7 mouse cellular contexts compared by ENCODE assay signal in genomic region chr9:119101992-119102782, GRCm38 (mm10). TPM values are rescaled to one million over a fixed set of nuclear protein-coding genes. Genes with fewer than 3 reads are reported as not detected.
DNase-seq lines count a peak whose midpoint lies in the region; ATAC-seq and TF ChIP-seq lines count a peak whose summit lies in the region.

TSS of gene Dlec1 (plus strand) at chr9:119102478.

- H3K36me3 ChIP-seq in intestine, embryonic 14.5 days (ENCODE audit: control insufficient read depth, insufficient read depth, low read length), result no peaks in the 10 kb centered on the region

- TF ChIP-seq CTCF in cortical plate, adult 2 months (IDR thresholded peaks at IDR 0.05; ENCODE audit: extremely low read depth, insufficient read depth, low read length), result 0 out of 2 replicates have a peak, but pooled peaks have one; percentile 15

- peak; percentile 62 for TF ChIP-seq POLR2A in cortical plate, adult 2 months (IDR thresholded peaks at IDR 0.05; ENCODE audit: extremely low read depth, insufficient read depth, low read length)

- 3% methylated on average over 44 of the region's 44 CpGs for WGBS in intestine, embryonic 14.5 days

- no peak within 1 kb of the TSS for H3K27ac ChIP-seq in cortical plate, adult 2 months (ENCODE audit: insufficient read depth, low read length)
- 0 out of 2 replicates have a peak within 1 kb of the TSS, but pooled peaks have one; percentile 24 for H3K27ac ChIP-seq in intestine, embryonic 14.5 days (ENCODE audit: low read depth)

- DNase-seq in adipocyte (ENCODE audit: low spot score), result peak; percentile 88
- DNase-seq in gastrocnemius, postnatal 25 days, result peak; percentile 58
- peak; percentile 82 for DNase-seq in intestine, embryonic 14.5 days (ENCODE audit: low spot score)
- DNase-seq in left cerebral cortex, adult 9 months (ENCODE audit: low spot score in 2 of 2), result peak; percentile 69 to 80
- peak; percentile 64 to 86 for DNase-seq in right cerebral cortex, postnatal 36 days (ENCODE audit: low spot score in 2 of 2)

- H3K9ac ChIP-seq in intestine, embryonic 14.5 days (ENCODE audit: low read length), result peak within 1 kb of the TSS; percentile 21; the same call in 1 of the 2 replicates

- H3K9me3 ChIP-seq in intestine, embryonic 14.5 days (ENCODE audit: control insufficient read depth, low read length), result no peaks in the 10 kb centered on the region

- H3K27me3 ChIP-seq in intestine, embryonic 14.5 days (replicated peaks; ENCODE audit: control insufficient read depth, insufficient read depth, low read length), result 0 out of 2 replicates have a peak, but pooled peaks cover 7% of the 10 kb centered on the region

- peak within 1 kb of the TSS; percentile 65 for H3K4me2 ChIP-seq in intestine, embryonic 14.5 days (ENCODE audit: low read length)

- H3K4me3 ChIP-seq in cortical plate, adult 2 months (ENCODE audit: insufficient read depth, low read length), result peak within 1 kb of the TSS; percentile 53
- H3K4me3 ChIP-seq in intestine, embryonic 14.5 days (ENCODE audit: low read depth, low read length), result peak within 1 kb of the TSS; percentile 53

- peak; percentile 85 for ATAC-seq in intestine, embryonic 14.5 days (replicated peaks; ENCODE audit: low FRiP score, low TSS enrichment, low read depth)
- peak; percentile 93 for ATAC-seq in megakaryocyte, adult 5-6 weeks (ENCODE audit: poor library complexity, severe bottlenecking)

- H3K4me1 ChIP-seq in cortical plate, adult 2 months (ENCODE audit: control insufficient read depth, insufficient read depth, low read length), result peaks cover 2% of the 10 kb centered on the region; the same call in 1 of the 2 replicates
- no peaks in the 10 kb centered on the region for H3K4me1 ChIP-seq in intestine, embryonic 14.5 days (replicated peaks; ENCODE audit: control insufficient read depth, insufficient read depth, low read length)

RNA-seq across cellular contexts. Expression of gene Dlec1, which starts in this region (rescaled TPM):
- polyA plus RNA-seq in cortical plate, adult 2 months (2012; rRNA removed), result 4.4 and 4.6 TPM in 2 replicates
- total RNA-seq in gastrocnemius, postnatal 25 days (2021), result under 1 TPM in 1 of 2 experiments, not detected in 1; 0.05 TPM
- 0.37 and 0.67 TPM in 2 replicates for polyA plus RNA-seq in intestine, embryonic 14.5 days (2014; fragmentation: Nextera tagmentation; extraction: Ambion mirVana)
- total RNA-seq in megakaryocyte, adult 5-6 weeks (2015), result not detected in 2 replicates
- total RNA-seq in megakaryocyte, adult 5-6 weeks (2017), result not detected in 2 replicates

Comparison
In these comparisons a context has a peak if more than half of its experiments do, and no peak if none do; other contexts are left out.
1. Peak in DNase-seq in gastrocnemius, postnatal 25 days; RNA of the gene not detected or under 1 TPM.
2. Peak in DNase-seq, ATAC-seq, H3K4me3 ChIP-seq, H3K27ac ChIP-seq, H3K9ac ChIP-seq and H3K4me2 ChIP-seq in intestine, embryonic 14.5 days; RNA of the gene not detected or under 1 TPM.
3. Peak in ATAC-seq in megakaryocyte, adult 5-6 weeks; RNA of the gene not detected or under 1 TPM.